Mouse (Mus musculus): ENCODE results near the gene Bahcc1.

Gene Bahcc1

DNA sequence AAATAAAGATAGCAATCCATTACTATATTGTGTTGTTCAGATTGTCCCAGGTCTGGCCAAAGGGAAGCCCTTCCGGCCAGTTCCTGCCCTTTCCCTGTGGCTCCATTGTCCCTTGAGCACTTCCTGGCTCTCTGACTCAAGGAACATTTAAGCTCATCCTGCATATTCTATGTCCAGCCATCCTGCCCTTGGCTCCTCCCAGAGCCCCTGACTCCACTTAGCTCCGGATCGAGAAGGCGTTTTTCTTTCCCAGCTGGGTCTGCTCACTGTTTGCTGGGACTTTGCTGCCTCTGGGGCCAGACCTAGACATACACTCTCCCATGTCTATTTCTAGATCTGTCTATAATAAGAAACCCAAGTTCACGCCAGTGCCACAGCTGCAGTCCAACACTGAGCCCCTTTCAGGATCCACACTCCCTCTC, 26.1 kb upstream of the Bahcc1 start:
- DNase-seq (ENCODE audit: low spot score), result no peak

DNA sequence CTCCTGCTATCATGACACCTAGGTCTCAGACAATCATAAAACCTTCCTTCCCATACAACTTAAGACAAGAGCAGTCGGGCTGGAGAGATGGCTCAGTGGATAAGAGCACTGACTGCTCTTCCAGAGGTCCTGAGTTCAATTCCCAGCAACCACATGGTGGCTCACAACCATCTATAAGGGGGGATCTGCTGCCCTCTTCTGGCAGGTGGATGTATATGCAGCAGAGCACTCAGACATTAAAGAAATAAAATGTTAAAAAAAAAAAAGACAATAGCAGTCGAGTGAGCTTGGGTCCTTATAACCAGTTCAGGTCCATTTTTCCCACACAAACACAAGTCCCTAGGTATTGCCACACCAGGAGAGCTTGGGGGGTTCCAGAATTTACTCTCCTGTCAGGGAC, 23.9 kb upstream of the Bahcc1 start:
- no peak for DNase-seq (ENCODE audit: low spot score)

DNA sequence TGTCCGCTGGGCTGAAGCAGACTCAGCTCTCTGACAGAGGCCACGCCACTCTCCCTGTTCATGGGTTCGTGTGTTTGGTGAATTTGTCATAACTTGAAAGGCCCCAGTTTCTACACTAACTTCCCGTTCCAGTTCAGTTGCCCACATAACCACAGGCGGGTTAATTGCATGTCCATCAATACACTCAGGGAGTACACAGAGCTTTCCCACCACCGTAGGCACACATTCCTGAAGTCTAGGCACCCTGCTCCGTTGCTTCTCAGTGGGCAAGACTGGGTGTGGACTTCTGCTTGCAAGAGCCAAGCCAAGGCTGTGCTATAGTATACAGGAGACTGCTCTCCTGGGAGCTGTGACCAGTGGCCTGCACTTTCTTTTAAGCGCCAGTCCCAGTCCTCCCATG, 23.3 kb upstream of the Bahcc1 start:
- no peak for DNase-seq (ENCODE audit: low spot score)

DNA sequence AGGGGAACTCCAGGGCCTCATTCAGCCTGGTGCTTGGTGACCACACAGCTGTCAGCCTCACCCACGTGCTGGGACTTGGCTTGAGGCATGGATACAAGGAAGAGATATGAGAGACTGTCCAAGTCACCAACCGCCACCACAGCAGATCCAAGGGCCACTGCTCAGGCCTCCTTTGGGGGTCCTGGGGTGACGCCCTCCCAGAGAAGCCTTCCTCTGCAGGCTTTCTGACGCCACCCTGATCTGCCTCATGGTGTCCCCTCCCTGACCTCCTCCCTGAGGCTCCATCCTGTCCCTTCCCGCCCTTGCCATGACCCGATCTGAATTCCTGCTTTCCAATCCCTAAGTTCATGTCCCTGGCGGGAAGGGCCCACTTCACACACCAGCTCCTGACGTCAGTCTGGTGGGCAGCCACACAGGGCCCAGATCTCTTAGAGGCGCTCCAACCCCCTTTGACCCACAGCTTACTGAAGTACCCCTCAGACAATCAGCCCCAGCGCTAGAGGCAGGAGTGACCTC, 17.0 kb upstream of the Bahcc1 start:
- DNase-seq (ENCODE audit: low spot score), result no peak

DNA sequence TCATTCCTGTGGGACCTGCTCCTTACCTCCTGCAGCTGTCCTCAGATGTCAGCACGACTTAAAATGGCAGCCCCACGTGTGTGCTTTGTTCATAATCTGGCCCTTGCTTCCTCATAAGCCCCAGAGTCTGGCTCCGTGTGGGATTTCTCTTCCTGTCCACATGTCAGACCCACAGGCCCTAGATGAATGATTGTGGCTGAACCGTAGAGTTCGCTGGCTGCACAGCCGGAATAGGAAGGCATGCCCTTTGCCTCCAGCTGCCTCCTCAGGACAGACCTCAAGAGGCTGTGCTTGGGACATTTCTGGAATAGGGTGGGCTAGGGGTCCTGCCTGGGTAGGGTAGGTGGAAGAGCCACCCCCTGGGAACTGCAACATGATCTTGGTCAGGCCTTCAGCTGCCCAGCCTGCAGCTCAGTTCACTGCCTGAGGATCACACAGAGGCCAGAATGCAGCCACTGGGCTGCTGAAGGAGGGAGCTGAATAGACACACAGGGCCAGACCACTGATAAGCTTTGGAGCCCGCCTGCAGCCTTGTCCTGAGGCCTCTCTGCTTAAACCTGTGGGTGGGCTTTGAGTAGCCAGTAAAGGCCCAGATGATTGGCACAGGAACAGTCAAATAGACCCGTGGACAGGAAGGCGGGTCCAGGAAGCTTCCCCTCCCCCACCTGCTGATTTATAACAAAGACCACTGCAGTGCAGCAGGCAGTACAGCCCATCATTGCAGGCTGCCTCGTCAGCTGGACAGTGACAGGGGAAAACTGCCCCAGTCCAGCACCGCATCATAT, 16.0 kb upstream of the Bahcc1 start:
- no peak for DNase-seq (ENCODE audit: low spot score)

DNA sequence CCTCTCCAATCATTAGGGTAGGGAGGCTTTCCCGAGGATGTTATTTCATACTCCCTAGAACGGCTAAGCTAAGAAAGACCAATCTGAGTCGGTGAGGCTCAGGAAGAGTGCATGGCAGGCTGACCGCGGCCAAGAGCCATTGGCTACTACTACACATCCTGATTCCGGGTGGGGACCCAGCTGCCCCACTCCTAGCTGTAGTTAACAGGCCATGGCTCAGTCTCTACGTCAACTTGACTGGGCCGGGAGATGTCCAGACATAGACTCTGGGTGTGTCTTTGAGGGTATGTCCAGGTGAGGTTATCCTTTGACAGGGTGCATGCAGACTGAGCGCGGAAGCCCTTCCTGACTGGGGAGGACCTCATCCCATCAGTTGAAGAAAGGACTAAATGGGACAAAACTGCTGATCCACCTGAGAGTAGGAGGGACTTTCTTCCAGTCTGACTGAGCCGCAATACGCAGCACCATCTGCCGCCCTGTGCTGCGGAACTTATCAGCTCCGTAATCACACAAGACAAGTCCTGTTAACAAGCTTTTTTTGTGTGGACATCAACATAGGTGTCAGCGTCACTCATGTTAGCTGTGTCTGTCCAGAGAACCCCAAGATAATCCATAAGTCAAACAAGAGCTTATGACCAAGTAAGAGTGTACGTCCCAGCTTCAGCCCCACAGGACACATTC, 14.4 kb upstream of the Bahcc1 start:
- no peak for DNase-seq (ENCODE audit: low spot score)

DNA sequence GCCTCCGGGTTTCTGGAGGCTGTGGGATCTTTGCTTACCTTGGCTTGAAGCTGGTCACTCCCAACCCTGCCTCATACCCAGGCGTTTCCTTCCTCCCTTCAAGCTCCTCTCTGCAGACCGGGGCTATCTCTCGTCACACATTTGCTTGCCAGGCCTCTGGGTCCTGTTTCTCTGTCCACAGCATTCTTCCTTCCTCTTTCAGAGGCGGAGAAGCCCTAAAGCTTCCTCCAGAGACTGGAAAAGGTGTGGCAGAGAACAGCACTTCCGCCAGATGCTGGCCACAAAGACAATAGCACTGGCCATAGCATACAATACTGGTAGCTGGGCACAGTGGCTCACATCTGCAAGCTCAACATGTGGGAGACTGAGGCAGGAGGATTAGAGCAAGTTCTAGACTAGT, 13.8 kb upstream of the Bahcc1 start:
- DNase-seq (ENCODE audit: low spot score), result no peak

DNA sequence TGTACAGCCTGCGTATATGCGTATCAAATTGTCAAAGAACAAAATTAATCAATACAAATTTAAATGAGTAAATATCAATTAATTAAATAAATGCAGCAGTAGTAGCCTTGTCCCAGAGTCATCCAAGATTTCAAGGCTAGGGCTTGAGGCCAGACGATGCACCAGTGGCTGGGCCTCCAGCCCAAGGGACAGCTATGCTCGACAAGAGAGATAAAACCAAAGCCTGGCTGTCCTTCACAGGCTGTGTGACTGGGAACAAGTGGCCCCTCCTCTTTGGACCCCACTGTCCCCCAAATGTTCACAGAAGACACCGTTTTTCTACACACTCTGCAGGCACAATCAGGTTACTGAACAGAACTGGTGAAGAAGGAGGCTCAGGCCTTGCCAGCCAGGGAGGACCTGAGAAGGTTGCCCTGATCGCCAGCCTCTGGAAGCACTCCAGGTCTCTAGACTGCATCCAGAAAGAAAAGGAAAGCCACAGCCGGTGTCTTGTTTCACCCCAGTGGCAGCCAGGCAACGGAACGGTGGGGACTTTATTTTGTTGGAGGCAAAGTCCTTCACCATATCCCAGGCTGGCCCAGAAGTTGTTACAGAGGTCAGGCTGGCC, 12.7 kb upstream of the Bahcc1 start:
- DNase-seq (ENCODE audit: low spot score), result peak; percentile 73

DNA sequence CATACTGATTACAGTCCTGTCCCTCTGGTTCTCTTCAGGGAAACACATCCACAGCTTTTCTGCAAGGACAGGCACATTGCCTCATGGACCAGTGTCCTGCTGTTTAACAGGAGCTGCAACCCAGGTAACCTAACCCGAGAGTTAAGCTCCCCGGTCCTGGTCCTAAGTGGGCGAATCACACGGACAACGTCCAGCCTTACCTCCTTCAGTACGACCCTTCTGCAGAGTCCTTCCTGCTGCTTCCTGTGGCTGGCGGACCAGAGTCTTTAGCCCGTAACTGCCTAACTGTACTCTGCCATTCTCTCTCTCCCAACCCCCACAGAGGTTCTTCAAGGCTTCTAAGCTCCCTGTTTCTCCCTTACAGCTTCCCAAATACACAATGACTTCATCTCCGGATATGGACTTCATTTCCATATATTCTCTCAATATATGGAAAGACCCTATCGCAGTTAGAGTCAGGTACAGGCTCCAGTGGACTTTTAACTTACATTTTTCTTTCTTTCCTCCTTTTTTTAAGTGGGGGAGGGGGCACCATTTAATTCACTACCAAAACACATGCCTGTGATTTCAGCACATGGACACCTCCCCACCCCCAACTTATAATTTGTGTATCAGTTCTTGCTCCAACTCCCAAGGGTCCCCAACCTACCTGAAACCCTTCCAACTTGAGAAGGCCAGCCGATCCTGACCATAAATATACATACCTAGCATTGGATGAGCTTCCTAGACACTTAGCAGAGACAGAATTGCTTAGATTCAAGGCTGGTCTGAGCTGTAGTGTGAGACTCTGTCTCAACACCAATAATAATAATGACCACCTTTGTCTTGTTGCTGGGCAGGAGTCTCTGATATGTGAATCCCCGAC, 11.6 kb upstream of the Bahcc1 start:
- DNase-seq (ENCODE audit: low spot score), result no peak

DNA sequence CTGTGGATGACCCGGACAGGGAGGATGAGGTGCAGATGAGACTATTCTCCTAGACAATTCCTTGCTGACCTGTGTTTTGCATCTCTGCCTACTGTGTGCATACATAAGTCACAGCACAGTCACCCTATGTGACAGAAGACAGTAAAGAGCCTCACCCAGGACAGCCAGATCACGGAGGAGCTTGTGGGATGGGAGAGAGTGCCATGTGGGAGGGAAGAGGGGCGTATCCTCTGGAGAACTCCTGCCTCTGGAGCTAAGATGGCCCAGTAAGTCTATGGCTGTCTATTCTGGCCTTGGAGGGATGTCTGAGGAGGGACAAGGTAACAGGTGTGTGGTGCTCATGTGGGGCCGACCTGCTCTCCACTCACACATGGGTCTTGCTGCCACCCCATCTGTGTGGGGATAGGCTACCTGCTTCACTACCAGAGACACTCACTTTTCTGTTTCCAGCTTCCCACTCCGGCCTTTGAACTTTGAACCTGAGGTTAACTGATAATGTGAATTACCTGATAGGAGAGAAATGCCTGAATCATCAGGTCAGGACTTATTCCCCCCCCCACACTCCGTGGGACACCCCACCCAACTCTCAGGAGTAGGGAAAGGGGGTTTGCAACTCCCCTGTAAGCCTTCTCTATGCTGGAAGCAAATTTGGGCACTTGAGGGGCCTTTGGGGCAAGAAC, 10.2 kb upstream of the Bahcc1 start:
- DNase-seq (ENCODE audit: low spot score), result no peak

DNA sequence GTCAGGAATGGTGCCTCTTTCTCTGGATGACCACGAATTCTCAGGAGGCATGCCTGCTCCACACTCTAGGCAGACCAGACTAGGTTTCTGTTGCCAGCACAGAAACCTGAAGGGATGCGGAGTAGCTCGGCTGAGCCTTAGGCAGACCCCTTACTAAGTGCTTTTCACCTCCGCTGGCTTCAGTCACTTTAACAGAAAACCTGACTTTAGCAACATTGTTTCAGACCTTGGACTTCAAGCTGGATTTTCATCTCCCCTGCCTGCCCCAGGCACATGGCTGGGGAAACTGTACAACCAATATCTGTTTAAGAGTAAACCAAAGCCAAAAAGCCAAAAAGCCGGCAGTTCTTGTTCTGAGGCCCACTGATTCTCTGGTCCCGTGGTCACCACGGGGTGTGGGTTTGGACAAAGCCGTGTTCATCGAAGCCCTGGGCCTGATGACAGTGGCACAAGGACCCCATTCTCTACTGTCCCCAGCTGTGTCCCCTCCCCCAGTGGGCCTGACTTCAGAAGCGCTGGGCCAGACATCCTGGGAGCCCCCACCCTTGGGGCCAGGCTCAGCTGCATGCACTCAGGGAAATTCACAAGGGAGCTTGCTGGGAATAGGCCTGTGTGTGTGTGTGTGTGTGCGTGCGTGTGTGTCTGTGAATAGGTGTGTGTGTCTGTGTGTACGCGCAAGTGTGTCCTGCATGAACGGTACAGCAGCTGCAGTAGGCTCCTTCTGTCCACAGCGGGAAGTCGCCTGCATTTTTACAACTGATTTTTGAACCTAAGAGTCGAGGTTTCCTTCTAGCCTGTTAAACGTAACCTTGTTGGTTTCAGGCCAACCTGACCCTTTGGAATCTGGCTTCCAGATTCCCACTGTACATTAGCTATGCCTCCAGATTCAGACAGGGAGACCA, 8.9 kb upstream of the Bahcc1 start:
- no peak for DNase-seq (ENCODE audit: low spot score)

DNA sequence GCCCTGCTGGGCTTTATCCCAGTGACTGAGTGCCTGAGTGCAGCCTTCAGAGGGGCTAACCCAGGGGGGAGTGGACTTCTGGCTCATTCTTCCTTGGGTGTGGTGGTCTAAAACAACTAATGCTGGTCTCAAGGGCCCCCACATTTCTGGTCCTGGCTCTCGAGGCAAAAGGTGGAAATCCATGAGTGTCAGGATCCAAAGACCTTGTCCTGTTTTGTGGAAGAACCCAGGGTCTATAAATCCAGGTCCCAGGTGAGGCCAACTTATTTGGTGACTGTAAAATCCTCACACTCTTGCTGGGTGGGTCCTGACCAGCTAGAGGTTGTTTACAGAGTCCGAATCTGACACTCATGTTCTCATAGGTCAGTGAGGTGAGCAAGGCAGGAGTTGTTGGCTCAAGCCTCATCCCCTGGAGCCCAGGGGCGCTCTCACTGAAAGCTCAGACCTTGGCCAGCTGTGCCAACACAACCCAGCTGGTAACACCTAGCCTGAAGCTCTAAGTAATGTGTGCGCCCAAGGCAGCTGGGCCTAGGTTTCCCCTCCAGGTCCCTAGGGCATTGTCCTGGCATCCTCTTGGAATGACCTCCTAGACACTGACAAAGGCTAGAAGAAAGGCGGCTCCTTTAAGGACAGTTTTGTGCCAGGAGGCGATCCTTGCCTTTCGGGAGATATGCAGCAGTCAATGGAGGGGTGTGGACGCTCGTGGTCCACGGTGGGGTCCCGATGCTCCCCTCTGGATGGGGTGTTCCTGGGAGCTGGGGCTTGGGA, 8.1 kb upstream of the Bahcc1 start:
- DNase-seq (ENCODE audit: low spot score), result no peak

DNA sequence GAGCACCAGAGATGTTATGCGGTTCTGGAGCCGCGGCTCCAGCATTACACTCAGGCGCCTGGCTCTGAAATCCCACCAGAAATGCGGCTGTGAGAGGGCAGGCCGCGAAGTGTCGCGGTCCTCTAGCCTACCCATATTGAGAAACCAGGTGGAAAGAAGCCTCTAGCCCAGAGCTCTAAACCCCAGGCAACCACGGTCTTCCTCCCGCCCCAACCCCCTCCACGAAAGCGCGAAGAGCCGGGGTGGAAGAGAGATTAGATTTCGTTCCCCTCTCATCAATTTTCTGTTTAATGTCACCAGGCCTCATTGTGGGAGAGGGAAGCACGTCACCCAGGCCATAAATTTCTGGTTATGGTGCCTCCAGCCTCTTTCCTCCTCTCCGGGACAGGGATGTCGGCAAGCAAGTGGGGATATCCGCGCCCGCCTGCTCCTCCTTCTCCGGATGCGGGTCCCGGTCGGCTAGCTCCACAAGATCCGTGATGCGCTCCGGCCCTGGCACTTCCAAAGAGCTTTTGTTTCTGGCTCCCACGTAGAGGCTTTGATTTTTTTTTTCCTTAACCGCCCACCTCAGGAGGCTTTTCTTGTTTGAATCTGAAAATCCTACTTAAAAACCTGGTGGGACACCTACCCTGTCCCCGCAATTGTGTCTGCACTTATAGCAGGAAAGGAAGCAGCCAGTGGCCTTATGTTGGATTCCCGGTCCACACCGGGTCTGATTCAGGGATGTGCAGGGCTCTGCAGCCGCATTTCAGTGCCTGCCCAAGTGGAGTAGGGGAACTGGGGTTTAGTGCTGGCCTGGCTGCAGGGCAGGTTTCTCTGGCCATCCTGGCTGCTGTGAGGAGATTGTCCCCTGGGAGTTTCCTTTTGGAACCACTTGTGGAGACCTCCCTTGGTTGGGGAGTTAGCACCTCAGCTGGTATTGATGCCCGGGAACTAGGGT, 7.2 kb upstream of the Bahcc1 start:
- DNase-seq (ENCODE audit: low spot score), result no peak

DNA sequence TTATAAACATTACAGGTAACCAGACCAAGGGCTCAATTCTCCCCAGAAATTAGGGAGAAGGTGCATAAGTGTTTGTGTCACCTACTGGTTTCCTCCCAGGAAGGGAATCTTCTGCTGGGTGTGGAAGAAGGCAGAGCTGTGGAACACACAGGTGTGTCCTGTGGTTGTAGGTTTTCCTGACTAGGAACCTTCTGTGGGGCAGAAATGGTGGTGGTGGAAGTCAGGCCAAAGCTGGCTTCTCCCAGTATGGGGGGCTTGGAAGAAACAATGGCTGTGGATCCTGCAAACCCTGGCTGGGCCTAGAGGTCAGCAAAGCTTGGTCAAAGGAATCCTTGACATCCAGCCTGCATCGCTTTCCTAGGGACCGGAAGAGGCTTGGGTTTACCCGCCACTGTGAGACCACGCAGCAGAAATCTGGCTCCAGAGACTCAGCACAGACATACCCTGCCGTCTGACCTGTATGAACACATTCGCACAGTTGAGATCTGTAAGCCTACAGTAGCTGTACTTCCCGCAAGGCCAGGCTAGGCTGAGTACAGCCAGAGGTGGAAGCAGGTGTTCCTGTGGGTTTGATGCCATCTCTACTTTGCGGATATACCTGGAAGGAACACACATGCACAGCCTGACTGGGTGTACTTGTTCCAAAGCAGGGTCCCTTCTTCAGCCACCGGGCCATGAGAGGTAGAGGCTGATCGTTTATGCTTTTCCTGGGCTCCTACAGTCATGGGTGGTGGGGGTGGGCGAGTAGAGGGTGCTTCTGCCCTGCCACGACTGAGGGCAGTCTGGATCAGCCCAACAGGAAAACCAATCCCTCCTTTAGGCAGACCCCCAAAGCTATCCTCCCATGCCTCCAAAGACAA, 6.1 kb upstream of the Bahcc1 start:
- no peak for DNase-seq (ENCODE audit: low spot score)

DNA sequence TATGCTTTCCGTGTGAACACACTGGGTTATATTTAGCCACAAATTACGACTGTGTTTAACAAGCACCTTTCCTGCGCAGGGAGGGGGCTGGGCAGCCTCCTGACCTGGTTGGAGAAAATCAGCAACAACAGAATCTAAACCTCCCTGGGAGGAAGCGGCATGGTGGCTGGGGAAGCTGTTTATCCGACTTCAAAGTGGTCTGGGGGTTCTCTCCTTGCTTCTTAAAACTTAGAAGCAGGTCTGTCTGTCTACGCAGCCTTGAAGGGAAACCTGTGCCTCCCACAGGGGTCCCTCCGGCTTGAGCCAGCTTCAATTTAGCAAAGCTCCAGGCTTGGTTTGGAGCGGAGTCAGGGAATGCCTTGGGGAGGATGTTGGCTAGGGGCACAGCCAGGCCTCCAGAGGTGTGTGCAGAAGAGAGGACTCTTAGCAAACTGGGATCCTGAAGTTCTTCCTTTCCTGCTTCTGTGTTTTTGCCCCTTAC, 5.1 kb upstream of the Bahcc1 start:
- DNase-seq (ENCODE audit: low spot score), result no peak

DNA sequence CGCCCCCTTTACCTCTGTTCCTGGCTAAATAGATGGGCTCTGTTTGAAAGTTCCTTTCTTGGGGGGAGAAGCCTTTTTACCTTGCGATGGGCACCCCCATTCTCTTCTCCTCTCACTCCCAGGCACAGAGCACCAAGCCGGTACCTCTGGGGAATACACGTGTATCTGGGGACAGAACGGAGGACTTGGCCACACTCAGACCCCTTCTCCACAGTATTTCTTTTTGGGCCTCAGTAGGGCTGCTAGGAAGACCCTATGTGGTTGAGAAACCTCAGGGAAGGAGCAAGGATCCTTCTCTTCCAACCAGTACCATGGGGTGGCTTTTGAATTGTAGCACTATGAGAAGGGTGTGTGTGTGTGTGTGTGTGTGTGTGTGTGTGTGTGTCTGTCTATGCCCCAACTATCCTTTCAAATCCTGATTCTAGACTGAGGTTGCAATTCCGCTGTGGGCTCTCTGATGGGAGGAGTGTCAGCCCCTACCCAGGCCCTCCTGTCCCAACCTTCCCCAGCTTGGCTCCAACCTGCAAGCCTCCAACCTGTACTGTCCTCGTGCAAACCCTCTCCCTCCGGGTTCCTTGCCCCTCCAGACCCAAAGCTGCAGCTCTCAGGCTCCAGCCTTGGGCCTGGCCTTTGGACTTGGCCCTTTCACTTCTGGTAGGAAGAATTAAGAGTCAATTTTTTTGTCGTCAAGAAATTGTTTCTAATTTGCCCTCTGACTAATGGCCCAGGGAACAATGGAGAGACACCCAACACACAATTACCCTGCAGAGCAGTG, 4.4 kb upstream of the Bahcc1 start:
- no peak for DNase-seq (ENCODE audit: low spot score)

All from ovary, adult 18-20 months (tissue).